Mouse (Mus musculus) natural killer cell, adult 2 months (primary cell): ENCODE measurements around the gene Masp2.

Experiments
- DNase-seq, 2 experiments: peaks; one replicate each; pipeline ENCODE4 v3.0.0; 2022; ENCODE audit warnings: low spot score in 2 of 2

The Masp2 gene

DNA sequence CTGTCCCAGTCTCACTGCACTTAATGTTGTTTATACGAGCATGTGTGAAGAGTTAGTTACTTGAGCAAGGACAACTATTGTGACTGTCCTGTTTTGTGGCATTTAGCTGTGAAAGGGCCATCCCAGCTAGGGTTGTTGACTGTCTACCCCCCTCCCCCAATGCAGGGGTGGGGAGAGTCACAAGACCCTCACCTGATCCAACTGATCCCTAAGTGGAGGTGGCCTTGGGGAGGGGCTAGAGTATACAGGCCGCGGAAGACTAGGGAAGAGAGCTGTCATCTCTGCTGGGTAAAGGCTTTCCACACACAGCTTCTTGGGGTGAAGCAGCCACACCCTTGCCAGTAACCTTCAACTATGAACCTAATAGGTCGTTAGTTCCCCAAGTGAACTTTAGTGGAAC, 2.0 kb upstream of the Masp2 start:
- DNase-seq, result no peak

DNA sequence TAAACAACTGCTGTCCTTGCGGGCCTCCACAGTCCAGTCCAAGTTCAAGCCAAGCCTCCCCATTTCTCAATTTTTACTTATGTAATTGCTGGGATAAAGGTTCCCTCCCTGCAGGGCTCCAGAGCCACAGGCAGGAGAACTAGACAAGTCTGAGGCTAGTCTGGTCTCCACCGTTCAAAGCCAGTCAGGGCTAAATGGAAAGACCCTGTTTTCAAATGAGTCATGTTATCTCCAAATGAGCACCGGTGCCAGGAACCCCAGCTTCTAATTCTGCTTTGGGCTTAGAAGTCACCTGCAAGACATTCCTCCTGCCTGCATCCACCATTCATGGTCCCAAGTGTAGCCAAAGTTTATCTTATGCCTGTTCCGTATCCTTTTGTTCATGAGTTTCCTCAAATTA, 483 bp upstream of the Masp2 start:
- no peak for DNase-seq

DNA sequence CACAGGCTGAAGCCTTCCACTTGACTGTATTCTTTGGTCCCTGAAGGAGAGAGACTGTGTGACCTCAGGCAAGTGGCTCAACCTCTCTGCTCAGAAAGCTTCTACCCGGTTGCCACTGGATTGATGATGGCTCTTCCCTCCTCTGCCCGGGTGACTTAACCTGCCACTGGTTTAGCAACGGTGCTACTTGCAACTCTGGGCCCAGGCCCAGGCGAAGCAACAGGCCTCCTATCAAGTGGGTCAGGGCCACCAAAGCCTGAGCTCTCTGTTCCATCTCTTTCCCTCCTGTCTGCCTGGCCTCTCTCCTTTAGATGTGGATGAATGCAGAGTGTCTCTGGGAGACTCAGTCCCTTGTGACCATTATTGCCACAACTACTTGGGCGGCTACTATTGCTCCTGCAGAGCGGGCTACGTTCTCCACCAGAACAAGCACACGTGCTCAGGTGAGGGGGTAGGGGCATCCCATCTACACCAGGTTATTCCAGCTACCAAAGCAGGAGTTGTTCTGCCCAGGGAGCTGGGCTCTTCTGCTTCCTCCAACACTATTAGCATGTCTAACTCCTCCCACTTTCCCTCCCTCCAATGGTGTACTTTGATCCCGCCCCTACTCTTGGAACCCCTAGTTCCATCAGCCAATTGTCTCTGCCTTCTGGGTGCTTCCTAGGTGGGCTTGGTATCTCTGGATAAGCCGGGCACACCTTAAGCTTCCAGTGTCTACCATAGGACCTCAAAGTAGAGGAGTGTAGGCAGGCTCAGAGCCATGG, 1.2 kb downstream of the Masp2 start:
- no peak for DNase-seq

DNA sequence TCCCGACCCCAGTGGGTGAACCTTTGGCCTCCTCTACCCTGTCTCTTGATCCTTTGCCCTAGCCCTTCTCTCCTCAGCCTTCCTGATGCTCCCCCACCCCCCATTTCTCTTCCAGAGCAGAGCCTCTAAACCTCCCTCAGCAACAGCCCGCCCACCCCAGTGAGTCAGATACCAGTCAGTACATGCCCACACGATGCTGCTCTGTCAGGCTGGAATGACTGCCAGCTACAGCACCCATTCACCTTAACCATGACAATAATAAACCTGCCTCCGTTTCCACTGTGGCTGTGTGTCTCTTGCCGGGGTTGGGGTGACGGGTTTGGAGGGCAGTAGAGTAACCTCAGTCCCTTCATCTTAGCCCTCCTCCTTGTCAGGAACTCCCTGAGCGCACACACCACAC, 1.8 kb downstream of the Masp2 start:
- DNase-seq, result no peak

DNA sequence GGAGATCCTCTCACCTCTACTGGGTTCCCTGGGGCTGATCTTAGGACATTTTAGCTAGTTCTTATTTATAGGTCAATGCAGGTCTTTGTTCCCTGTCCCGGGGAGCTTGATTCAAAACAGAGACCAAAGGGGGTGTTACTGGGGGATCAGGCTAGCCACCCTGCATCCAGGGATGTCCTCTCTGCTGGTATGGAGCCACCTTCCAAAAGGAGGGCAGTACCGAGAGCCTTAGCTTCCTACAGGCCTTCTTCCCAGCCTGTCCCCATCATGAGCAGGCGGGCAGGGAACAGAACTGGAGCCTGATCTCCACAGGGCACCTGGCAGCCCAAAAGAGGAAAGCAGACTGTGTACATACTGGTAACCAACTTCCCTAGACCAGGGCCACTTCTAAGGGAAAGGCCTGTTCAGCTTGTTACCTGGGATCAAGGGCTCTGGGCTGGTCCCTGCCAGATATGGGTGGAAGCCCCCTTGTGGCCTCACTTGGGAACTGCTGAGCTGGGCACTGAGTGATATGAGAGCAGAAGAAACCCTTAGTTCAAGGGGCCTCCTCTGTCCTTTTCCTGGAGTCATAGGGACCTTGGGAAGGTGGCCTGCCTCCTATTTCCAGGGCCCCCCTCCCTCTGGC, 2.3 kb downstream of the Masp2 start:
- peak; percentile 30 to 55 for DNase-seq

DNA sequence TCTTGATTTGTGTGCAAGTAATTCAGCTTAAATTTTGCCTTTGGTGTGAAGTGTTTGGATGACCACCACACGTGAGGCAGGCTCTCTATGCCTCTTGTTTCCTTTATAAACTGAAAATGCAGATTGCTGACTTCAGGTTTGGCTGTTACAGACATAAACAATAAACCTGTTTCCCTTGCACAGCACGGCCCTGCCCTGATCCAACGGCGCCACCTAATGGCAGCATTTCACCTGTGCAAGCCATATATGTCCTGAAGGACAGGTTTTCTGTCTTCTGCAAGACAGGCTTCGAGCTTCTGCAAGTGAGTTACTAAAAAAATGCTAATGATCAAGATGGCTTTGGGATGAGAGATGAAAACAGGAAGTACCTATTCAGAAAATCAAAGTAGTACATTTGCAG, 5.4 kb downstream of the Masp2 start:
- peak; percentile 65 to 79 for DNase-seq

DNA sequence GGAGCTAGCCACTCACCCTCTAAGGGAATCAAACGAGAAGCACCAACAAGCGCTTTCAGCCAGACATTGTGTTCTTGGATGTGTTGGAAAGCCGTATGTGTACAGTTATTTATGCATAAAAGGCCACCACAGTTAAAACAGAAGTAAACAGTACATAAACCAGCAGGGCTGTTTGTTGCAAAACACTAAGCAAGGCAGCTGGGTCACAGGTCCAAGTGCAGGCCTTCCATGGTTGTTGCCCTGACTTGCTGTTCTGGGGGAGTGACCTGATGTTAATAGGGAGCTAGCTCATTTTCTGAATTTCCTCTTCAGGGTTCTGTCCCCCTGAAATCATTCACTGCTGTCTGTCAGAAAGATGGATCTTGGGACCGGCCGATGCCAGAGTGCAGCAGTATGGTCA, 7.5 kb downstream of the Masp2 start:
- no peak for DNase-seq

DNA sequence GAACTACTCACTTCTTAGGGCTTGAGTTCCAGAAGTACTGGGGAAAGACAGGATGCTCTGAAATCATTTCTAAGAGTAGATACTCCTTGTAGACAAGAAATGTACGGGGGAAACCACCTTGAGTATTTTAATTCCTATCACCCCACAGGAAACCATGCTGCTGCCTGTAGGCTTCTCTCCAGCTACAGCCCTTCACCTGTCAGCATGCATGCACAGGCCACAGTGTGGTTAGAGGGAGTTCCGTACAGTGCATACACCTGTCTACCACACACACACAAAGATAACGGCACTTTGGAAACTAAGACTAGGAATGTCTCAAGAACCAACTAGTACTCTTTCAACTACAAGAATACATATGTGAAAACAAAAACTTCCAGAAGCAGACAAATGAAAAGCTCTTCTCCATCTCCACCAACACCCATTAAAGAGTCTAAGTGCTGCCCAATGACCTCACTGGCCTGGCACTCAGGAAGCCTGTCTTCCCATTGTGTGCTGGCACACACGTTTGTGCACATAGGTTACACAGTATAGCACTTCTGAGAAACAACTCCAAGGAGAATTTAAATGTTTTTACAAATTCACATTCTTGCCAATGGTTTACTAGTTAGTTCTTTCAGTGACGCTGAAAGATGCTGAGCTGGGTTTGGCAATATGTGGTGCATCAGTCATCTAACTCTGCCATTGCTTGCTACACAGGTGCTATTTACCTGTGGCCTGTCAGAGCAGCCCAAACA, 8.4 kb downstream of the Masp2 start:
- no peak for DNase-seq

DNA sequence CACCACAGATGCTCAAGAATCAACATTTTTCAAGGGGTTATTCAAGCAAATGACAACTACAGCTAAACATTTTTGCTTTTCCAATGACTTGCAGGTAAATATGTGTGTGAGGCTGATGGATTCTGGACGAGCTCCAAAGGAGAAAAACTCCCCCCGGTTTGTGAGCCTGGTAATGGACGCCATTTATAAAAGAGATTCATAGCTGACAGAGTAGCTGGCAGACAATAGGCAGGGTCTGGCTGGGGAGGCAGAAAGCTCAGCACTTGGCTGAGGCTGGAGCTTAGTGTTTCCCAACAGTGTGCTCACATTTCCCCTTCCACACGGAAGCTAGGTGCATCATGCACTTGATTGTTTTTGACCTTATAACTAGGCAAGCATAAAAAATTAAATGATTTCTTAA, 10.2 kb downstream of the Masp2 start:
- DNase-seq, result no peak

DNA sequence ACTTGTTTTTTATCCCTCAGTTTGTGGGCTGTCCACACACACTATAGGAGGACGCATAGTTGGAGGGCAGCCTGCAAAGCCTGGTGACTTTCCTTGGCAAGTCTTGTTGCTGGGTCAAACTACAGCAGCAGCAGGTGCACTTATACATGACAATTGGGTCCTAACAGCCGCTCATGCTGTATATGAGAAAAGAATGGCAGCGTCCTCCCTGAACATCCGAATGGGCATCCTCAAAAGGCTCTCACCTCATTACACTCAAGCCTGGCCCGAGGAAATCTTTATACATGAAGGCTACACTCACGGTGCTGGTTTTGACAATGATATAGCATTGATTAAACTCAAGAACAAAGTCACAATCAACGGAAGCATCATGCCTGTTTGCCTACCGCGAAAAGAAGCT, 11.4 kb downstream of the Masp2 start:
- no peak for DNase-seq

DNA sequence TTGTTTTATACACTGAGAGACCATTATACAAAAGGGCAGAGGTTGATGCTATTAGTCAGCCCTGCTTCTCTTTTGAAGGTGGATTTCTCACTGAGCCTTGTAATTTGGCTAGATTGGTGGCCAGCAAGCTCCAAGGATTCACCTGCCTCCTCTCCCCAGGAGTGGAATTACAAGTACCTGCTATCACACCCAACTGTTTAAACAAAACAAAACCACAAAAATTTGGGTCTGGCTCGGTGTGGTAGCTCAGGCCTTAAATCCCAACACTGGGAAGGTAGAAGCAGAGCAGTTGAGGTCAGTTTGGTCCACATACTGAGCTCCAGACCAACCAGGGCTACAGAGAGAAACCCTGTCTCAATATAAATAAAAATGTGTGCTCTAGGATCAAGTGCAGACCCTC, 17.5 kb downstream of the Masp2 start:
- no peak for DNase-seq

DNA sequence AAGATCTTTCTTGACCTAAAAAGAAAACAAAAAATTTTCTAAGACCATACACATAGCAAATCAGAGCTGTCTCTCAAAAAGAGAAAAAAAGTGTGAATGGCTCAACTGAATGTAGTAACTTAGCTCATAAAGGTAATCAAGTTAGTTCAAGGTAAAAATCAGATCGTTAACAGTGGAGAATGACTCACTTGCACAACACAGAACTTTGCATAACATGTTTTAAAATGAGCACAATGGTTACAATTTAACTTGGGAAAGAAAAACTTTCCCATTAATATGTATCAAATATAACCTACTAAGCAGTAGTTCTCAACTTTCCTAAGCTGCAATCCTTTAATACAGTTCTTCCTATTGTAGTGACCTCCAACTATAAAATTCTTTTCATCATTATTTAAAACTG, 18.4 kb downstream of the Masp2 start:
- no peak for DNase-seq

DNA sequence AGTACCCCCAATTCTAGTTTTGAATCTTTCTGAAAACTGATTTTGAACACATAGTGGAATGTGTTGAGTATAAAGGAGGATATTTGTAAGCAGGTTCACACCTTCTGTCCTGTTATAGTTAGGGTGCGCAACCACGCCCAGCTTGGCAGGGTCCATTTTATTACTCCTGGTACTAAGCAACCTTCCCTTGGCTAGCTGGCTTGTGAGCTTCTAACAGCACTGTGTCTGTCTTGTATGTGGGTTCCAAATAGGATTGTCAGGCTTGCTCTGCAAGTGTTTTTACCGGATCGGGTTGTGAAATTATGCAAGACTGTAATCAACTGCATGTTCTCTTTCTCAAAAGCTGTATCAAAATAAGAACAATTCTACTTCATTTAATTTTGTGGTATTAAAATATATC, 20.1 kb downstream of the Masp2 start:
- DNase-seq, result no peak

DNA sequence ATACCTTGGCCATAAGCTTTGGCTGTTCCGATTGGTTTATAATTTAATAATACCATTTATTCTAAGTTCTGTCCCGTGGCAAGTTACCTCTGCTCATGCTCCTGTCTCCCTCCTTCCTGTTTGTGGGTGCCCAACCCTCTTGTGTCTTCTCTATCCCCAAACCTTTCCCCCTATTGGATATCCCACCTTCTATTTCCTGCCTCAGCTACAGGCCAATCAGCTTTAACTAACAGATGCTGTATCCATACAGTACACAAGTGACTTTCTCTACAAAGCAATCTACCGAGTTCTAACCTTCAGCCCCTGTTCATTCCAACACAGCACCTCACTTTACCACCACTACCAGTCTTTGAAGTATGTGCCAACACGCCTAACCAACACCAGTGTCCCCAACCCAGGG, 21.3 kb downstream of the Masp2 start:
- no peak for DNase-seq

DNA sequence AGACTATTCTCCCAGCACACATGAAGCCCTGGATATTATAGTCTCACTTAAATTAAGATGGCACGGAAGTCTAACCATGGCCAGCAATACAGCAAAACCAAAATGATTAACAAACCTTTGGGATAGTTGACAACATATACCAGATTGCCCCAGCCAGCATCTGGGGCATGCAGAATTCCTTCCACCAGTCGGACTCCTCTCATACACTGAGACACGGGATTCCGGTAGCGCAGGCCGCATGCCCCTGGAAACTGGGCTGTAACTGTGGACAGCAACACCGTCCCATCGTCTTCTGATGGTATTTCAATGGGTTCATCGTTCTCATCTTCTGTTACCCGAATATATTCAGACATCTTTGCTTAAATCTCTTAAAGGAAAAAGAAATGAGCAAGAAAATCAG, 22.7 kb downstream of the Masp2 start:
- no peak for DNase-seq

DNA sequence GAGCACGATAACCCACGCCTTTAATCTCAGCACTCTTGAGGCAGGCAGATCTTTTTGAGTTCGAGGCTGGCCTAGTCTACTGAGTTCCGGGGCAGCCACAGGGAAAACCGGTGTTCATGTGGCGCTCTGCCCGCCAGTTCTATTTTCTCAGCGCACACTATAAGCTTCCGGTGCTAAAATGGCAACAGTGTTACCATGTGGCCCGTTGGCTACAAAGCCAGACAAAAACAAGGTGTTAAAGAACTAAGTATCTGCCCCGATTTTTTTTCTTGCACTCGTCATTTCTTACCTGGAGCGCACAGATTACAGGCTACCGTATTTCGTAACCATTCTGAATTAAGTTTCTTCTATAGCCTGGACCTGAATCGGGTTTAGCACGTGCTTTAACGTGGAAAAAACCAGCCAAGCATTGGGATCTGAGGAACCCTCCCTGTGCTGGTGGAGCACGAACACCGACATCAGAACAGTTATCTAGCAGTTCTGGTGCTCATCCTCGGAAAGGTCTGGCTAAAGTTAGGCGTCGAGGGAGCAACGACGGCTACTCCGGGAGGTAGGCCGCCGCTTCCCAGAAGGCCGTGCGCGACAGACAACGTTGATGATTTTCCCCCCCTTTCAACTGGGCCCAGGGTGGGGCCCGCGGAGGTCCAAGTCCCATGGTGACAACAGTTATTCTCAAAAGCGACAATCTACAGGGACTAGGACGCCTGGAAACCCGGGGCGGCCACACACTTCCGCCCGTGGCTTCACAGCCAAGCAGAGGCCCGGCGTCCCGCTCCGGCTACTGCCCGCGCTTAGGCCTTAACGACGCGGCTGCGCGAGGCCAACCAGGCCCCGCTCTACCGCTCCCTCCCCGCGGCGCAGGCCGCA, 23.6 kb downstream of the Masp2 start:
- DNase-seq, result peak; percentile 51 to 57

DNA sequence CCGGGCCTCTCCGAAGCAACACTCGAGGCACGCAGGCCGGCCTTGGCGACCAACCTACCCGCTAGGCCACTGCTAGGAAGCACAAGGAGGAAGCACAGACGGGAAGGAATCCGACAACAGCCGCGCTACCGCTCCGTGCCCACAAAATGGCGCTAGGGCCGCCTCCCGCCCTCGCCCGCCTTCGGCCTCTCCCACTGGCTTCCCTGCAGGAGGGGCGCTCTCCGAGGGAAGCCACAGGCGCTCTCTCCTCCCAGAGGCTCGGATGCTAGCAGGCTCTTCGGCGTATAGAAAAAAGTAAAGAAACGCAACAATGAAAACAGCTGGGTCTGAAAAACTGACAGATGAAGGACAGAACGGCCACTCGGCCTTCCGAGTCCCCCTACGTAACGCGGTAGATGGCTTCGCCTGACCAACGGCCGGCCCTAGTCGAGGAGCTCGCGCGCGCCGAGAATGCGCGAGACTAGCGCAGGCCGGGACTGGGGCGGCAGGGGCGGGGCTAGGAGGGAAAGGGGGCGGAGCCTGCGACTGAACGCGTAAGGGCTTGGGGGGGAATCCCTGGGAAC, 24.4 kb downstream of the Masp2 start, which contains the start of gene Tardbp:
Gene Tardbp (minus strand): TSS at position 397 of the 563 bp plus-strand sequence.
- peak; percentile 96 to 97 for DNase-seq

DNA sequence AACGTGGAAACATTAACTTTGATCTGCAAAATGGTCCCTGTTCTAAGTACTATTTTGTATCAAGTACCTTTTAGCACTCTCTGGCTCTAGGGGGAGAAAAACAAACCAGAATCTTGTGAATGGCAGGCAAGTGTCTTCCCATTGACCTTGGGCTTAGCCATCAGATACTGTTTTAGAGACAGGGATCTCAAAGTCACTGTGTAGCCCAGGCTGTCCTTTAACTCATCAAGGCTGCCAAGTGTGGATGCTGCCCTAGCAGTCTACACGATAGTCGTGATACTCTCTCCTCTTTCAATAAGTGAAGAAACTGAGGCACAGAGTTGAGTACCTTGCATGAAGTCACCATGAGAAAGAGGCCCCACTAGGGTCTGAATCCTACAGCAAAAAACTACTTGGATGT, 24.9 kb downstream of the Masp2 start:
- no peak for DNase-seq

DNA sequence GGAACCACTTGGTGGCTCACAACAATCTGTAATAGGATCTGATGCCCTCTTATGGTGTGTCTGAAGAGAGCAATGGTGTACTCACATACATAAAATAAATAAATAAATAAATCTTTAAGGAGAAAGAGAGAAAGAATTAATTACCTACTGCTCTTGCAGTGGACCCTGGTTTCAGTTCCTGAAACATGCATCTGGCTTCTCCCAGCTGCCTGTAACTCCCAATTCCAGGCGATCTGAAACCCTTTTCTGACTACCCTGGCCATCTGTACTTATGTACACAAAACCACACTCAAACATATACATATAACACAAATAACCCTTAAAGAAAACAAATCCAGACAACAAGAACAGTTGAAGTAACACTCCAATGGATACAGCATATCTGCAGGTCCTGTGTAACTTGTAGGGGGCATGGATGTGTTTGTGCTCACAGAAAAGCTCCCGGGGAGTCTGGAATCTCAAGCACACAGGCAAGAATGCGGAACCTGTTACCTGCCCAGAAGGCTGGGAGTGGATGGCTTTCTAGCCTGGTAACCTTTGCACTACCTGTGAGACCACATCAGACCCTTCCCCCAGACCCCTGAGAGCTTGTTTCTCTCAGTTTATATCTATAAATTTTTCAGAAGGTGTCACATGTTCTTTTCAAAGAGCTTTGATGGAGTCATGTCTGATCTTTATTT, 29.8 kb downstream of the Masp2 start:
- DNase-seq, result no peak

DNA sequence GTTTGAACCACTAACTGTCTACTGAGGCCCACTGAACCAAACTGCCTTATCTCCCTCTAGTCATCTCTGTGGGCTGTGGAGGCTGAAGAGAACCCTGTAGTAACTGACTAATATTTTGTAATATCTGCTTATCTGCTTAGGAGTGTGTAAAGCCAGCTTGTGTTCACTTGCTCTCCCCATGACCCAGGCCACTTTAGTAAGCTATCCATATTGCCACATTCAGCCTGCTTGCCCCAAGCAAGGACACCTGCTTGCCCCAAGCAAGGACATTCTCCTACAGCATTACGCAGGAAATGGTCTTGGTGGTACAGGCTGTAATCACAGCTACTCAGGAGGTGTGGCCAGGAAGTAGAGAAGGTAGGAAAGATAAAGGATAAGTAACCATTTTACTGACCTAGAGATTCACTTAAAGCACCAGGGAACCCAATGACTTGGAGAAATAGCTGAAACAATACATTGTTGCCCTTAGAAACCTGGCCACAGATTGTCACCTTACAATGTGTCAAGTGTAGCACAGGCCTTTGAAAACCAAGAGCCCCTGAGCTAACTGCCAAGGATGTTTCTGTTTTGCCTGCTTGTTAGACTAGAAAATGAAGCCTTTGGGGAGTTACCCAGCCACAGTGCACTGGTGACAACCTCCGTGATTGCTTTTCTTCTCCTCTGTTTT, 31.2 kb downstream of the Masp2 start:
- peak; percentile 23 to 57 for DNase-seq

DNA sequence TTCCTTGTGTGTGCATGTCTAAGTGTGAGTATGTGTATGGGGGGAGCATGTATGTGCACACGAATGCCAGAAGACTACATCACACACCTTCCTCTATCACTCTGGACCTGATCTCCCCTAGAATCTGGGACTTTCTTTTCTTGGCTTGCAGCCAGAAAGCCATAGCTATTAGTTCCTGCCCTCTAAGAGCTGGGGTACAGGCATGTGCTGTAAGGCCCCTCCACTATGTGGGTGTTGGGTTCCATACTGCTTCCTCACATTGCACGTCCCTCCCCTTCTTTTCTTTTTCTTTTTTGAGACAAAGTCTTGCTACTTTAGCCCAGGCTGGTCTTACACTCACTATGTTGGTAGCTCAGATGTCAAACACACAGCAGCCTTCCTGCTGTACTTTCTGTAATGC, 33.0 kb downstream of the Masp2 start:
- DNase-seq, result no peak
